Mouse (Mus musculus) neural tube, embryonic 14.5 days (tissue): Measurements from ENCODE around the gene Cit. TPM values are rescaled to one million over a fixed set of nuclear protein-coding genes. Genes with fewer than 3 reads are reported as not detected.

Experiments used
- ATAC-seq: fragments of 200-750 bp; cut with Nextera tagmentation; 2 replicates; pipeline ENCODE4 v1.8.0; 2017; ENCODE audit warnings: low read depth, mild to moderate bottlenecking, moderate TSS enrichment, moderate library complexity
- H3K27ac ChIP-seq: fragments of 300-500 bp; sonication (generic); 2 replicates; pipeline ENCODE4 v1.5.1; 2014; ENCODE audit warnings: low read depth, mild to moderate bottlenecking, control low read depth, low read length, moderate library complexity, mixed read lengths
- H3K27me3 ChIP-seq: fragments of 300-500 bp; sonication (generic); 2 replicates; pipeline ENCODE4 v1.6.1; 2014; ENCODE audit warnings: low read length; ENCODE audit not compliant: control insufficient read depth, insufficient read depth
- H3K36me3 ChIP-seq: fragments of 300-500 bp; sonication (generic); 2 replicates; pipeline ENCODE4 v1.6.1; 2014; ENCODE audit warnings: low read length, mixed read lengths; ENCODE audit not compliant: control insufficient read depth, insufficient read depth
- H3K4me1 ChIP-seq: fragments of 300-500 bp; sonication (generic); 2 replicates; pipeline ENCODE4 v1.6.1; 2014; ENCODE audit warnings: low read length; ENCODE audit not compliant: control insufficient read depth, insufficient read depth
- H3K4me2 ChIP-seq: fragments of 300-500 bp; sonication (generic); 2 replicates; pipeline ENCODE4 v1.6.1; 2014; ENCODE audit warnings: mild to moderate bottlenecking, low read depth, low read length, control low read depth
- H3K4me3 ChIP-seq: fragments of 300-500 bp; sonication (generic); 2 replicates; pipeline ENCODE4 v1.5.1; 2014; ENCODE audit warnings: low read depth, low read length, control low read depth, mixed read lengths
- H3K9ac ChIP-seq: fragments of 300-500 bp; sonication (generic); replicated peaks from 2 replicates; pipeline ENCODE4 v1.6.1; 2014; ENCODE audit warnings: low read depth, mild to moderate bottlenecking, control low read depth, low read length, mixed read lengths
- H3K9me3 ChIP-seq: fragments of 300-500 bp; sonication (generic); 2 replicates; pipeline ENCODE4 v1.6.1; 2016; ENCODE audit warnings: low read length; ENCODE audit not compliant: control insufficient read depth
- WGBS: fragments of 180-500 bp; shearing (Covaris S2); extraction: QIAGEN DNeasy Blood & Tissue Kit; methylation state at CpG from one replicate; pipeline ENCODE4 v1.1.7; 2014; 5-methylcytosine and 5-hydroxymethylcytosine counted together
- polyA plus RNA-seq: library from polyadenylated mRNA; unstranded; fragments of >200 nt; fragmentation: Nextera tagmentation; extraction: Ambion mirVana; gene quantifications from 2 replicates; pipeline ENCODE4 v1.2.1, GENCODE M21; 2014

The Cit gene
- polyA plus RNA-seq, 1 experiment from 2014 or later, result 34.0 TPM

DNA sequence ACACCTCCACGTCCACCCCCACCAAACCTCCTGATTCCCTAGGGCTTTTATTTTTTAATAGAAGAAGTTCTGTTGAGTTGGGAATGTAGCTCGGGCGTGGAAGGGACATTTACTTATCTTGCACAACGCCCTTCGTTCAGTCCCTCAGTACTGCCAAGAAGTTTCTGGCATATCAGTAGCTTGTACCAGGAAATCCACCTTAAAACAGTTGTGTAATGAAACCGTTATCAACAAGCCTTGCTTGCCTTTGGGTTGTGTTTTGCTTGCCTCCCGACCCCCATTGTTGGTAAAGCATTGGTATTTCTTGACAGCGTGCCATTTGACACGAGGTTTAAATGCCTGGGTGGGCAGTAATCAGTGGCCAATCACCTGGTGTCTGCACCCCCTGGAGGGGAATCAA is 39.4 kb downstream of the Cit start:
- Histone ChIP-seq H3K36me3 (no peaks in the 10 kb centered on the region), H3K4me1 (no peaks in the 10 kb centered on the region), H3K4me3 (no peak overlapping the region), H3K9me3 (no peaks in the 10 kb centered on the region), H3K9ac (no peak overlapping the region), H3K4me2 (no peak overlapping the region), H3K27me3 (no peaks in the 10 kb centered on the region), H3K27ac (no peak overlapping the region)
- ATAC-seq, result no peak
- 96% methylated on average over 9 of the region's 9 CpGs for WGBS

DNA sequence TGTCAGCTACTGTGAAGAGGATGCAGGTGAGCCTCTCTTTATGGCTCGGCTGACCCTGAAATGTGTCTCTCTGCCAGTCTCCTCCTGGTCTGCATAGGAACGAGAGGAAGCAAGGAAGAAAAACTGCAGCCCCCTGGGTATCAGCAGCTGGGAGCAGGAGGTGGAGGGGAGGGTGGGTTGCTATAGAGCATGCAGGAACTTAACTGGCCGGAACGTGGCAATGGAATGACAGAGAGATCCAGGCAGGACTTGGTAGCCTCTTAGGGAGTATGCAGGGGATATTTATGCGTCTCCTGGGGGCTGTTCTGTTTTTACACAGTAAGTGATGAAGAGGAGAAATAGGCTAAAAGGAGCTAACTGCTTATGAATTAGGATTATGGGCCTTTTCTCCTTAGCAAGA is 48.7 kb downstream of the Cit start:
- Histone ChIP-seq H3K36me3 (no peaks in the 10 kb centered on the region), H3K27me3 (no peaks in the 10 kb centered on the region), H3K4me1 (0 out of 2 replicates have a peak, but pooled peaks cover 5% of the 10 kb centered on the region), H3K9me3 (no peaks in the 10 kb centered on the region), H3K9ac (no peak overlapping the region), H3K27ac (no peak overlapping the region), H3K4me3 (no peak overlapping the region), H3K4me2 (no peak overlapping the region)
- 48% methylated on average over 5 of the region's 5 CpGs for WGBS
- ATAC-seq, result no peak

DNA sequence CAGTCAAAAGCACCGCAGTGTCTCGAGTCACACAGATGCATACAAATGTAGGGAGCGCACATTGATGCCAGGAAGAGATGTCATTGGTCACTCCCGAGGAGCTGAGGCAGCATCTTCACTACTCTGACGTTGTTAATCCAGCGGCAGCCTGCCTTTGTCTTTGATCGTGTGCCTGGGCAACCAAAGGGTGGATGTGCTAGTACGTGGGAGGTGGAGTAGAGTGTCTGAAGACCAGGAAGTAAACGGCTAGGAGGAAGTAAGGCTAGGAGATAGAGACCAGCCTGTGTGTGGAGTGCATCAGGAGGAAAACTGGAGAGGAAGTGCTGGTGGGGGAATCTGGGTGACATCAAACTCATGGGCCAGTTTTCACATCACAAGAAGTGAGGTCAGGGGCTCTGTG is 52.0 kb downstream of the Cit start:
- ATAC-seq, result no peak
- WGBS, result 70% methylated on average over 9 of the region's 9 CpGs
- Histone ChIP-seq H3K27ac (no peak overlapping the region), H3K9ac (no peak overlapping the region), H3K27me3 (no peaks in the 10 kb centered on the region), H3K36me3 (no peaks in the 10 kb centered on the region), H3K4me3 (no peak overlapping the region), H3K4me2 (no peak overlapping the region), H3K4me1 (0 out of 2 replicates have a peak, but pooled peaks cover 5% of the 10 kb centered on the region), H3K9me3 (no peaks in the 10 kb centered on the region)

DNA sequence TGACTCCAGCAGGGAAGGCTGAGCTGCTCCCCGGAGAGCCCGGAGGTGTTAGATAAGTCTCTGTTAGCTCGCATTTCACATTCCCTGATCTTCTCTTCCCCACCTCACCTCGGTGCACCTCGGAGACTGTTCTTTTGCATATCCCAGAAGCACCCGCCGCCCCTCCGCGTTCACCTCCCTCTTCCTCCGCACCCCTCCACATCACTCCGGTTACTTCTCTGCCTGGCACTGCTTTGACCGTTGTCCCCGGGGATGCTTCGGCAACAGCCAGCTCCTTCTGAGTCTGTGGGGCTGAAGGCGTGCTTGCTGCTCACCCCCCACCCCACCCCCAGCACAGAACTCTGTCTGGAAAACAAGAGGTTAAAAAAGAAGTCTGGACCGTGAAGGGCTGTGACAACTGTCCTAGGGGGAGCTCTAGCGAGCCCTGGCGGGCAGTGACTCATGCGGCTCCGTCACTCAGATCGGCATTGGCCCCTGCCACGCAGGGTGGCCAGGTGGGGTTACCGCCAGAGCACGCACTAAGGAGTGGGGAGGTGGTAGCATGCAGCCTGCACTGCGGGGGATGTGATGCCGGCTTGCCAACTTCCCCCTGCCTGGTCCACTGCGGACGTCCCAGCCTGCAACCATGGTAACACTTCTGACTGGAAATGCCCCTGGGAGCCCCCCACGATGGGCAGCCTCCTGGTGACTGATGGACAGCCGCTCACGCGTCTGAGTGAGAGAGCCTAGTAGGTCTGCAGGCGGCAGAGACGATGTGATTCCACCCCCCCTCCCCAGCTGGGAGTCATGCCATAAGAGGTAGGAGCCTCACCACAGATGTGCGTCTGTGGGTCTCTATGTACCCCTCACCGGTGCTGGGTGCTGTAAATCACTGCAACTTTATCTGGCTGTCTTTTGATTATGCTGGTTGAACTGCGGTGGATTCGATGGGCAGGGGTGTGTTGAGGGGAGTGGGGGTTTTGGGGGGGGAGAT is 62.2 kb downstream of the Cit start:
- peak; percentile 85 for ATAC-seq
- Histone ChIP-seq H3K36me3 (no peaks in the 10 kb centered on the region), H3K27me3 (no peaks in the 10 kb centered on the region), H3K4me1 (peaks cover 19% of the 10 kb centered on the region), H3K4me3 (peak overlapping the region; percentile 36), H3K9ac (peak overlapping the region; percentile 48), H3K9me3 (no peaks in the 10 kb centered on the region), H3K4me2 (peak overlapping the region; percentile 80), H3K27ac (peak overlapping the region; percentile 52)
- 4% methylated on average over 38 of the region's 38 CpGs for WGBS

DNA sequence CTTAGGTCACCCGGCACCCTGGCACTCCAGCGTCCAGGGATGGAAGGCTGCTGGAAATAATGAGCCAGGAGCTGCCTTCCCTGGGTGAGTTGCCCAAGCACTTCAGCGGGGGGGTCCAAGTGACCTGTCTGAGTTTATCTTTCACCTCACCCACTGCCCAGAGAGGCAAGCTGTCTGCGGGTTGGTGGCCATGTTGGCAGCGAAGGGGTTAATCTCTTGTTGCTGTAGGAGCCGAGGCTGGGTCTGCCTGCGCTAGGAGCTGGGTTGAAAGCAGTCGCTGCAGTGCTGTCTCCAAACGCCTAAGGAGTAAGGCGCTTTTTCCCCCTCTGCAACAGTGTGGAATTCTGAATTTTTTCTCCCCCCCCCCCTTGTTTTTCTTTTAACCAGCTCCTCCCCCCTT is 63.2 kb downstream of the Cit start:
- Histone ChIP-seq H3K4me2 (peak overlapping the region; percentile 80), H3K9me3 (no peaks in the 10 kb centered on the region), H3K27ac (peak overlapping the region; percentile 52; the same call in 1 of the 2 replicates), H3K4me3 (peak overlapping the region; percentile 36), H3K27me3 (no peaks in the 10 kb centered on the region), H3K36me3 (no peaks in the 10 kb centered on the region), H3K4me1 (peaks cover 19% of the 10 kb centered on the region), H3K9ac (peak overlapping the region; percentile 48; the same call in 1 of the 2 replicates)
- WGBS, result 30% methylated on average over 10 of the region's 10 CpGs
- ATAC-seq, result peak; percentile 59

DNA sequence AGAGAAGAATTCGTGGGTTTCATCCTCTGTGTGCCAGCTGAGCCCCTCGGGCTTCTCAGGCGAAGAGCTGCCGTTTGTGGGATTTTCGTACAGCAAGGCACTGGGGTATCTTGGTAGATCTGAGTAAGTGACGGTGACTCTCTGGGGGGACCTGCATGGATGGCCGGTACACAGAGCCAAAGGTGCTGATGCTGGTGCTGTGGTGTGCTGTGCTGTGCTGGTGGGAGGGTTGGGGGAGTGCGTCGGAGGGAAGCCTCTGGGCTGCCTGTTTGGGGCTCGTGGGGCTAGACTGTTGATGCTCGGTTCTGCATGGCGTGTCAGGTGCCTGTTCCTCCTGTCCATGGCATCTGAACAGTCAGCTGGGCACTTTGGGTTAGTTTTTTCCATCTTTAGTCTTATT is 63.6 kb downstream of the Cit start:
- H3K36me3 ChIP-seq, result no peaks in the 10 kb centered on the region
- peak overlapping the region; percentile 29; the same call in 1 of the 2 replicates for H3K27ac ChIP-seq
- WGBS, result 58% methylated on average over 12 of the region's 12 CpGs
- H3K4me3 ChIP-seq, result peak overlapping the region; percentile 36
- H3K4me1 ChIP-seq, result peaks cover 19% of the 10 kb centered on the region
- no peaks in the 10 kb centered on the region for H3K9me3 ChIP-seq
- peak overlapping the region; percentile 46 for H3K9ac ChIP-seq
- ATAC-seq, result 0 out of 2 replicates have a peak, but pooled peaks have one; percentile 42
- peak overlapping the region; percentile 80 for H3K4me2 ChIP-seq
- no peaks in the 10 kb centered on the region for H3K27me3 ChIP-seq

DNA sequence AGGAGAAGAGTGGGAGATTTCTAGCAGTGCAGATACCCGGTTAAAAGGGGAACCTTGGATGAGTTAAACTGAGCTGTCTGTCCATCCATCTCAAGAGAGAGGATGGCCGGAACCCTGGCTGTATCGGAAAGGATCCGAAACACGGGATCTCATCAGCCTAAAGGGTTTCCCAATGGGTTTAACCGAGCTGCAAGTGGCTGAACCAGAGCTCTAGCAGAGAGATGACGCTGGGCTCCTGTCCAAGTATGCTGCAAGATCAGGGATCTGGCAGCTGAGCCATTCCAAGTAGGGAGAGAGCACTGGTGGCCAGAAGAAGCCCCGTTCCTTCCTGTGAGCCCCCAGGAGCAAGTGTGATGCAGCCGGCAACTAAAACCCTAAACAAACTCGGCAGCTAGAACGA is 64.0 kb downstream of the Cit start:
- H3K27ac ChIP-seq, result no peak overlapping the region
- no peaks in the 10 kb centered on the region for H3K27me3 ChIP-seq
- no peak for ATAC-seq
- no peaks in the 10 kb centered on the region for H3K36me3 ChIP-seq
- H3K4me1 ChIP-seq, result peaks cover 19% of the 10 kb centered on the region
- H3K9ac ChIP-seq, result peak overlapping the region; percentile 46
- H3K4me3 ChIP-seq, result peak overlapping the region; percentile 36
- no peaks in the 10 kb centered on the region for H3K9me3 ChIP-seq
- WGBS, result 68% methylated on average over 11 of the region's 11 CpGs
- peak overlapping the region; percentile 80; the same call in 1 of the 2 replicates for H3K4me2 ChIP-seq

DNA sequence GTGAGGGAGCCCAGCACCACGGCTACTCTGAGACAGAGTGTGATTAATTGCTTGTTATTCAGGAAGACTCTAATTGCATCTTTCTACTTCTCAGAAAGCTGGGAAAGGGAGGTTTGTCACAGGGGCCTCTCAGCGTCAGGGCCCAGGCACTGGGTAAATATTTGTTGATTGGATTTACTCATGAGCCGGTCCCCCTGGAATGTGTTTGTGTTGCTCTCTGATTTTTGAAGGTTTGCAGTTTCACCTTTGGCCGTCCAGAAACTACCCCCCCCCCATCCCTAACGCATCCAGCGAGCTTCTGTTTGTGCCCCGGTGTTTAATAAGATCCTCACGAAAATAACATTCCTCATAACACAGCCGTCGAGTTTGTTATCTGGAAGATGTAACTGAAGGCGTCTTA is 65.4 kb downstream of the Cit start:
- Histone ChIP-seq H3K4me3 (no peak overlapping the region), H3K4me1 (peaks cover 19% of the 10 kb centered on the region), H3K36me3 (no peaks in the 10 kb centered on the region), H3K27me3 (no peaks in the 10 kb centered on the region), H3K27ac (no peak overlapping the region), H3K9me3 (no peaks in the 10 kb centered on the region), H3K9ac (no peak overlapping the region), H3K4me2 (peak overlapping the region; percentile 24; the same call in 1 of the 2 replicates)
- no peak for ATAC-seq
- 80% methylated on average over 11 of the region's 11 CpGs for WGBS

DNA sequence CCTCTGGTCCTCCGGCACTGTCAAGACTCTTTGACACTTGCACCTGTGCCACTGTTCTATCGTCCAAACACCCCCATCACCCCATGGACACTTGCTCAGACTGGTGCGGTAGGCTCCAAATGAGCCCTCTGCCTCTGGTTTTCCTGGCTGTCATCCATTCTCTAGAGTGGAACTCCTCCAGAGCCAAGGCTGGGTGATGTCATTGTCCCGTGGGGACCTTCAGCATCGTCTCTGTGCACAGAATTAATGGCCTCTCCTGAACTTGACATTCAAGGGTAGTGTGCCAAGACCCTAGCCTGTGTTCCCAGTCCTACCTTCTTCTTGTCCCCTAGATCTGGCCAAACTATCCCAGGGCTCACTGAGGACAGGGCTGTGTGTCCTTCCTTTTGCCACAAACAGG is 70.4 kb downstream of the Cit start:
- Histone ChIP-seq H3K4me2 (no peak overlapping the region), H3K9me3 (no peaks in the 10 kb centered on the region), H3K4me1 (no peaks in the 10 kb centered on the region), H3K36me3 (no peaks in the 10 kb centered on the region), H3K4me3 (no peak overlapping the region), H3K9ac (no peak overlapping the region), H3K27me3 (no peaks in the 10 kb centered on the region), H3K27ac (no peak overlapping the region)
- 75% methylated on average over 5 of the region's 5 CpGs for WGBS
- no peak for ATAC-seq
